Mouse (Mus musculus) activated CD4-positive, CD25-positive, alpha-beta regulatory T cell (primary cell): ENCODE data around the gene Krtcap3. TPM values are rescaled to one million over a fixed set of nuclear protein-coding genes. Genes with fewer than 3 reads are reported as not detected.

ENCODE experiments used
- polyA plus RNA-seq, 2 experiments: library from polyadenylated mRNA; unstranded; fragments of 100-300 nt; shearing (Covaris generic); gene quantifications; one replicate each; pipeline ENCODE4 v1.2.1; 2017

Gene Krtcap3
- polyA plus RNA-seq = 10 to 100 TPM; 36.3 to 71.9 TPM

GRCm38 (mm10) chr5:31251541-31252101, at the start of gene Krtcap3:
TSS of gene Krtcap3 (plus strand) at chr5:31251691.

DNA sequence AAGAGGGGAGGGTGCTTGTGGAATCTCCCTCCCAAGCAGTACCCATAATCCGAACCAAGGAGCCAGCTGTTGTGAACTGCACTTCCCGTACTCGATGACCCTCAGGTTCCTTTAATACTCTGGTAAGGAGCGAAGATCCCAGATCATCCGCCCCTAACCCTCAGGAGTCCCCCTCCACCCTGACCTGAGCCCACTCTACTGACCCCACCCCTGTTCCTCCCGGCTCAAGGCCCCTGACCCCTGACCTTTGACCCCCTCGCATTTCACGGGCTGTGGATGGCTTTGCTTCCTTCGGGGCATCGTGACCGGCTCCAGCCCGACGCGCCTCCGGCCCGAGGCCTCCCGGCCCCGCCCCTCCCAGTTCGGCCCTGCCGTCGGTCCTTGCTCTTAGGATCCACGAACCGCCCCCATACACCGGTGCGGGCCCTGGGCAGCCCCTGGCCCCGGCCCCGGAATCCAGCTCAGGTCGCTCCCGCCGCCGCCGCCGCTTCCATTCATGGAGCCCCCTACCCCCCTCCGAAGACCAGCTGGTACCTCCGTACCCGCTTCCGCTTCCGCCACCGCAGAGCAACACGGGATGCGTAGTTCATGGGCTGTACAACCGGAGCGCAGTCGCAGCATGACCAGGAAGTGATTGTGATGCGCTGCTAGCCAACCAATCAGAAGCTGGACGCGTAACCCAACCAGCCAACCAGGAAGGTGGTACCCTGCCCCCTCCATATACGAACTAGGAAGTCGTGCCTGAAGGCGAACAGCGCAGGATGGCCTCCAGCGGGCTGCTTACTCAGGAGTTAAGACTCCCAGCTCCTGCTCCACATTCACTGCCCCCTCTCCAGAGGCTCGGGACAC, 49.5 kb upstream of the Krtcap3 start, which contains the start of gene Zfp513:
Gene Zfp513, minus strand, starts transcription at position 562 of the 849 bp plus-strand sequence.

GRCm38 (mm10) chr5:31220448-31221303, 30.8 kb upstream of the Krtcap3 start, which contains the start of gene Ppm1g:
TSS of gene Ppm1g (minus strand) at chr5:31220687.

DNA sequence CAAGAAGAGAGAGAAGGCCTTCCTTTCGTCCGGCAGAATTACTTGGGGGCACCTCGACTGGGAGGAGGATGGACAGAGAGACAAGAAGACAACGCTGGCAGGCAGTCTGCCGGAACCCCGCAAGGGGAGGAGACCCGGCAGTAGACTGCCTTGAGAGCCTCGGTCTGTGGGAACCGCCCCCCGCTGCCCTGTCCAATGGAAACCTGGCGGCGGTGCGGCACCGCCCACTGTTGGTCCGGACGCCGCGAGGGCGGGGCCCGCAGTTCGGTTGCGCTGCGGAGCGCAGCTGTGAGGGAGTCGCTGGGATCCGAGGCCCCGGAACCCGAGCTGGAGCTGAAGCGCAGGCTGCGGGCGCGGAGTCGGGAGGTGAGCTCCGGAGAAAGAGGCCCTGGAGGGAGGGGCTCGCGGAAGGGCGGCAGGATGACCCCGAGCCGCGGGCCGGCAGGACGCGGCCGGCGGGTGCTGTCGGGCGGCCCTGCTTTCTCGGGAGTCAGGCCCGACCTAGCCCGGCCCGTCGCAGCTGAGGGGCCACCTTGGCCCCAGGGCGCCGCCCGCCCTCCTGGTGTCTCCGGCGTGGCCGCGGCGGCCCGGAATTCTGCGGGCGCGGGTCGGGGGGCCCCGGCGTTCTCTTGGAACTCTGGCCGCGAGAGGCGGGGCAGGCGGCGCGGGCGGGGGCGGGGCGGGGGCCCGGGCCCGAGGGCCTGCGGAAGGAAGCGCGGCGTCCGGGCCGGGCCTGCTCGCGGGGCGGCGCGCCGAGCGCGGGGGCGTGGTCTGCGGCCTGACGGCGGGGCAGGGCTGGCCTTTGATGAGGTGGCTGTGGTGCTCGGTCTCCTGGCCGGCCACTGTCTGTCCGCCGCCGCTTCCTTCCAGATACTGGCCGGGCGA, 10.6 kb upstream of the Krtcap3 start, which contains the start of the genes Nrbp1 and Gm9970:
Gene Nrbp1, plus strand, starts transcription at position 228 of the 885 bp plus-strand sequence.
Gene Gm9970, minus strand, starts transcription at position 596 of the 885 bp plus-strand sequence.

GRCm38 (mm10) chr5:31290521-31291360, 39.2 kb downstream of the Krtcap3 start, which contains the start of gene Ift172:
TSS of gene Ift172 (minus strand) at chr5:31291116.

GRCm38 (mm10) chr5:31295606-31296141, 44.2 kb downstream of the Krtcap3 start, which contains the start of gene Fndc4:
TSS of gene Fndc4 (minus strand) at chr5:31296080.

GRCm38 (mm10) chr5:31297047-31297757, 45.7 kb downstream of the Krtcap3 start, which contains the start of gene Gckr:
TSS of gene Gckr (plus strand) at chr5:31297443.

Other genes starting within 250 kb of the Krtcap3 start
- 100 to 1,000 TPM in 1 of 2 experiments, 10 to 100 TPM in 1; 84.2 to 138 TPM for gene Atraid, start 203.4 kb upstream of the Krtcap3 start, polyA plus RNA-seq
- gene Slc5a6, start 202.8 kb upstream of the Krtcap3 start, polyA plus RNA-seq = 1 to 10 TPM; 4.7 to 6.5 TPM
- gene Cad, start 196.9 kb upstream of the Krtcap3 start, polyA plus RNA-seq = 10 to 100 TPM; 11.3 to 17.1 TPM
- under 1 TPM in 1 of 2 experiments, not detected in 1; 0.15 TPM for gene Dnajc5g, start 145.4 kb upstream of the Krtcap3 start, polyA plus RNA-seq
- not detected for gene Slc30a3, start 143.5 kb upstream of the Krtcap3 start, polyA plus RNA-seq
- not detected for gene Trim54, start 135.0 kb upstream of the Krtcap3 start, polyA plus RNA-seq
- not detected for gene Ucn, start 112.9 kb upstream of the Krtcap3 start, polyA plus RNA-seq
- 10 to 100 TPM; 27.4 to 29.4 TPM for gene Mpv17, start 97.4 kb upstream of the Krtcap3 start, polyA plus RNA-seq
- 1 to 10 TPM in 1 of 2 experiments, under 1 TPM in 1; 0.49 to 1.0 TPM for gene Gm29609, start 71.8 kb upstream of the Krtcap3 start, polyA plus RNA-seq
- gene Gtf3c2, start 71.5 kb upstream of the Krtcap3 start, polyA plus RNA-seq = 10 to 100 TPM; 76.8 to 79.6 TPM
- gene Snx17, start 58.5 kb upstream of the Krtcap3 start, polyA plus RNA-seq = 100 to 1,000 TPM; 114 to 130 TPM
- 10 to 100 TPM; 64.5 to 68.8 TPM for gene Eif2b4, start 58.3 kb upstream of the Krtcap3 start, polyA plus RNA-seq
- gene Zfp513, start 49.4 kb upstream of the Krtcap3 start, polyA plus RNA-seq = 10 to 100 TPM; 20.9 to 23.3 TPM
- gene Ppm1g, start 31.0 kb upstream of the Krtcap3 start, polyA plus RNA-seq = 100 to 1,000 TPM; 141 to 145 TPM
- gene Nrbp1, start 10.8 kb upstream of the Krtcap3 start, polyA plus RNA-seq = 100 to 1,000 TPM; 167 to 175 TPM
- under 1 TPM; 0.33 to 0.61 TPM for gene Gm9970, start 10.5 kb upstream of the Krtcap3 start, polyA plus RNA-seq
- 1 to 10 TPM; 3.4 to 5.1 TPM for gene Ift172, start 39.4 kb downstream of the Krtcap3 start, polyA plus RNA-seq
- gene Fndc4, start 44.4 kb downstream of the Krtcap3 start, polyA plus RNA-seq = under 1 TPM in 1 of 2 experiments, not detected in 1; 0.41 TPM
- under 1 TPM in 1 of 2 experiments, not detected in 1; 0.55 TPM for gene Gckr, start 45.8 kb downstream of the Krtcap3 start, polyA plus RNA-seq
- gene Zfp512, start 200.7 kb downstream of the Krtcap3 start, polyA plus RNA-seq = 10 to 100 TPM; 37.3 to 46.1 TPM
- gene 4930548H24Rik, start 234.0 kb downstream of the Krtcap3 start, polyA plus RNA-seq = under 1 TPM in 1 of 2 experiments, not detected in 1; 0.77 TPM
- 10 to 100 TPM; 27.0 to 27.4 TPM for gene Gpn1, start 243.1 kb downstream of the Krtcap3 start, polyA plus RNA-seq